ENCODE assay signal across 35 mouse cellular contexts in the genomic region with DNA sequence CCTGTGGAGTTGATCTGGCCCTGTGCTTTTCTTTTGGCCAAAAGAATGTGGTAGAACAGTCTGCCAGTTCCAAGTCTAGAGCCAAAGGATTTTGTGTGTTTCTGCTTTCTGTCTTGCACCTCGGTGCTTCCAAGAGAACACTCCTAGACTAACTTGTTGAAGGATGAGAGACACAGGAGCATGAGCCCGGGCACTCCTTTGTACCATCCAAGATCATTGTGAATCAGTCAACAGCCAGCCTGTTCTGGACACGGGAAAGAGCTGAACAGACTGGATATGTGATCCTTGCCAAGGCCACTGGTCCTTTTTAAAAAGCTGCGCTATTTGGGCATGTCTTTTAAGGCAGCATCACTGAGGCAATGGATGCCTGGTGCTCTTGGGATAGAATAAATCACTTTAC.
"Had no signal": no experiment of that assay in that cellular context is flagged by ENCODE, and none has a peak within 500 bp of the region (broad histone marks: within the 10 kb centered on the region; RNA-seq: fewer than 3 reads in every experiment).

No protein-coding gene starts in this region.

- H3K4me3 ChIP-seq: heart, embryonic 10.5 days; heart, embryonic 12.5 days; heart, embryonic 13.5 days; heart, embryonic 15.5 days; hindbrain, embryonic 10.5 days; hindbrain, embryonic 12.5 days; hindbrain, embryonic 13.5 days; hindbrain, embryonic 15.5 days; intestine, embryonic 15.5 days; kidney, embryonic 15.5 days; layer of hippocampus, adult 2 months; left cerebral cortex, adult 2 months had no signal

- ATAC-seq: hindbrain, embryonic 16.5 days; hindbrain, postnatal 0 days; inflammation-experienced regulatory T-cells, adult 6 months; intestine, embryonic 15.5 days; intestine, embryonic 16.5 days; intestine, postnatal 0 days had no signal

- H3K4me2 ChIP-seq: heart, embryonic 11.5 days; heart, embryonic 12.5 days; heart, embryonic 13.5 days; heart, embryonic 15.5 days; hindbrain, embryonic 12.5 days; hindbrain, embryonic 13.5 days; hindbrain, embryonic 14.5 days; hindbrain, embryonic 15.5 days; intestine, embryonic 15.5 days; kidney, embryonic 15.5 days had no signal

- H3K36me3 ChIP-seq: heart, embryonic 10.5 days; heart, embryonic 12.5 days; heart, embryonic 13.5 days; heart, embryonic 15.5 days; hindbrain, embryonic 10.5 days; hindbrain, embryonic 12.5 days; hindbrain, embryonic 13.5 days; hindbrain, embryonic 15.5 days; intestine, embryonic 15.5 days; kidney, embryonic 15.5 days had no signal

- DNase-seq: heart, postnatal 10 days; heart, postnatal 14 days; heart, postnatal 36 days; heart, postnatal 4 days; kidney, adult 11 months; kidney, adult 18-20 months; kidney, adult 2 months; kidney, adult 8-10 months; kidney, adult 9 months; kidney, postnatal 10 days; kidney, postnatal 14 days; kidney, postnatal 25 days; kidney, postnatal 36 days; kidney, postnatal 4 days; layer of hippocampus, postnatal 36 days had no signal

- H3K9ac ChIP-seq: heart, embryonic 12.5 days; heart, embryonic 13.5 days; heart, embryonic 15.5 days; hindbrain, embryonic 12.5 days; hindbrain, embryonic 13.5 days; hindbrain, embryonic 14.5 days; hindbrain, embryonic 15.5 days; intestine, embryonic 15.5 days; kidney, embryonic 15.5 days had no signal

- H3K27me3 ChIP-seq: heart, embryonic 12.5 days; heart, embryonic 15.5 days; hindbrain, embryonic 12.5 days; hindbrain, embryonic 13.5 days; hindbrain, embryonic 15.5 days; intestine, embryonic 15.5 days; kidney, embryonic 15.5 days had no signal

- H3K9me3 ChIP-seq: heart, embryonic 10.5 days; heart, embryonic 12.5 days; heart, embryonic 13.5 days; heart, embryonic 15.5 days; hindbrain, embryonic 10.5 days; hindbrain, embryonic 12.5 days; hindbrain, embryonic 13.5 days; hindbrain, embryonic 15.5 days; intestine, embryonic 15.5 days; kidney, embryonic 15.5 days had no signal

- H3K4me1 ChIP-seq: heart, embryonic 10.5 days; heart, embryonic 12.5 days; heart, embryonic 13.5 days; heart, embryonic 15.5 days; hindbrain, embryonic 10.5 days; intestine, embryonic 15.5 days; kidney, embryonic 15.5 days had no signal

- H3K27ac ChIP-seq: heart, embryonic 10.5 days; heart, embryonic 13.5 days; heart, embryonic 15.5 days; hindbrain, embryonic 10.5 days; hindbrain, embryonic 12.5 days; hindbrain, embryonic 13.5 days; hindbrain, embryonic 14.5 days; hindbrain, embryonic 15.5 days; hindbrain, postnatal 0 days; intestine, embryonic 15.5 days; kidney, embryonic 15.5 days; kidney, postnatal 0 days; layer of hippocampus, adult 2 months; left cerebral cortex, adult 2 months had no signal
